Mouse (Mus musculus) megakaryocyte, embryonic 14.5 days (primary cell): ENCODE measurements around the gene Srm. TPM values are rescaled to one million over a fixed set of nuclear protein-coding genes. Genes with fewer than 3 reads are reported as not detected.

Experiments used
- H3K27me3 ChIP-seq: replicated peaks from 2 replicates; pipeline ENCODE3; 2012; ENCODE audit warnings: inconsistent platforms
- H3K36me3 ChIP-seq: replicated peaks from 2 replicates; pipeline ENCODE3; 2012; ENCODE audit warnings: low read length, inconsistent platforms, mixed read lengths
- H3K4me1 ChIP-seq: 2 replicates; pipeline ENCODE4 v1.6.1; 2012; ENCODE audit warnings: inconsistent platforms
- H3K4me3 ChIP-seq: replicated peaks from 2 replicates; pipeline ENCODE3; 2012; ENCODE audit warnings: moderate library complexity, mild to moderate bottlenecking, inconsistent platforms
- H3K9me3 ChIP-seq: 2 replicates; pipeline ENCODE4 v1.6.1; 2012; ENCODE audit warnings: inconsistent platforms
- FLI1 ChIP-seq: IDR thresholded peaks from 2 replicates; pipeline ENCODE4 v1.6.1; 2012; ENCODE audit warnings: low read length, inconsistent platforms, mixed read lengths
- GATA1 ChIP-seq: IDR thresholded peaks from 3 replicates; pipeline ENCODE4 v1.6.1; 2012; ENCODE audit warnings: mixed read lengths, low read length, inconsistent platforms, borderline replicate concordance
- polyA plus RNA-seq: library from polyadenylated mRNA; stranded (reverse); fragments of >175 nt; gene quantifications from 2 replicates; pipeline ENCODE4 v1.2.3, GENCODE M21; 2012; ENCODE audit warnings: low replicate concordance; ENCODE audit not compliant: insufficient read depth

Srm gene
- polyA plus RNA-seq, 1 experiment, result 215 TPM

- no peak for TF ChIP-seq GATA1
- TF ChIP-seq FLI1, result no peak
- peaks cover 25% of the 10 kb centered on the region for H3K4me1 ChIP-seq
- no peaks in the 10 kb centered on the region for H3K27me3 ChIP-seq
- H3K36me3 ChIP-seq, result peaks cover 82% of the 10 kb centered on the region
- H3K9me3 ChIP-seq, result peaks cover 5% of the 10 kb centered on the region; the same call in 1 of the 2 replicates
- no peak overlapping the region for H3K4me3 ChIP-seq
Observed at GRCm38 (mm10) chr4:148598826-148599225, 7.5 kb downstream of the Srm start.

- H3K27me3 ChIP-seq, result no peaks in the 10 kb centered on the region
- peaks cover 5% of the 10 kb centered on the region; the same call in 1 of the 2 replicates for H3K9me3 ChIP-seq
- peaks cover 67% of the 10 kb centered on the region for H3K36me3 ChIP-seq
- no peak overlapping the region for H3K4me3 ChIP-seq
- TF ChIP-seq FLI1, result no peak
- no peak for TF ChIP-seq GATA1
- H3K4me1 ChIP-seq, result peaks cover 28% of the 10 kb centered on the region
Observed at GRCm38 (mm10) chr4:148600316-148600715, 9.0 kb downstream of the Srm start.

GRCm38 (mm10) chr4:148601871-148602270 lies 10.6 kb downstream of the Srm start:
- peaks cover 5% of the 10 kb centered on the region; the same call in 1 of the 2 replicates for H3K9me3 ChIP-seq
- H3K27me3 ChIP-seq, result no peaks in the 10 kb centered on the region
- peaks cover 52% of the 10 kb centered on the region for H3K36me3 ChIP-seq
- H3K4me3 ChIP-seq, result no peak overlapping the region
- TF ChIP-seq FLI1 (no peak), GATA1 (no peak)
- peaks cover 28% of the 10 kb centered on the region for H3K4me1 ChIP-seq

GRCm38 (mm10) chr4:148602357-148603120 lies 11.2 kb downstream of the Srm start, which contains the start of gene Masp2:
TSS of gene Masp2 (plus strand) at chr4:148602554.
- Histone ChIP-seq H3K36me3 (peaks cover 46% of the 10 kb centered on the region), H3K4me1 (peaks cover 29% of the 10 kb centered on the region), H3K4me3 (no peak within 1 kb of the TSS), H3K9me3 (peaks cover 5% of the 10 kb centered on the region; the same call in 1 of the 2 replicates), H3K27me3 (no peaks in the 10 kb centered on the region)
- TF ChIP-seq GATA1 (no peak), FLI1 (no peak)

GRCm38 (mm10) chr4:148603376-148604139 lies 12.3 kb downstream of the Srm start:
- Histone ChIP-seq H3K4me1 (peaks cover 32% of the 10 kb centered on the region), H3K9me3 (no peaks in the 10 kb centered on the region; the same call in 1 of the 2 replicates), H3K4me3 (no peak overlapping the region), H3K36me3 (peaks cover 36% of the 10 kb centered on the region), H3K27me3 (no peaks in the 10 kb centered on the region)
- TF ChIP-seq FLI1 (no peak), GATA1 (no peak)

- TF ChIP-seq FLI1 (no peak), GATA1 (no peak)
- no peak overlapping the region for H3K4me3 ChIP-seq
- peaks cover 32% of the 10 kb centered on the region for H3K36me3 ChIP-seq
- no peaks in the 10 kb centered on the region for H3K27me3 ChIP-seq
- H3K4me1 ChIP-seq, result peaks cover 32% of the 10 kb centered on the region
- H3K9me3 ChIP-seq, result no peaks in the 10 kb centered on the region
Observed at GRCm38 (mm10) chr4:148604141-148604540, 12.8 kb downstream of the Srm start.

- Histone ChIP-seq H3K4me3 (no peak overlapping the region), H3K27me3 (no peaks in the 10 kb centered on the region), H3K36me3 (peaks cover 30% of the 10 kb centered on the region), H3K9me3 (no peaks in the 10 kb centered on the region), H3K4me1 (peaks cover 32% of the 10 kb centered on the region)
- TF ChIP-seq GATA1 (no peak), FLI1 (no peak)
Observed at GRCm38 (mm10) chr4:148604541-148605165, 13.3 kb downstream of the Srm start.

- Histone ChIP-seq H3K9me3 (no peaks in the 10 kb centered on the region), H3K36me3 (peaks cover 36% of the 10 kb centered on the region), H3K4me1 (peaks cover 25% of the 10 kb centered on the region), H3K4me3 (no peak overlapping the region), H3K27me3 (no peaks in the 10 kb centered on the region)
- no peak for TF ChIP-seq FLI1
- no peak for TF ChIP-seq GATA1
Observed at GRCm38 (mm10) chr4:148607758-148608157, 16.5 kb downstream of the Srm start.

- no peaks in the 10 kb centered on the region for H3K27me3 ChIP-seq
- no peaks in the 10 kb centered on the region for H3K9me3 ChIP-seq
- peaks cover 46% of the 10 kb centered on the region for H3K36me3 ChIP-seq
- TF ChIP-seq GATA1 (no peak), FLI1 (no peak)
- peaks cover 18% of the 10 kb centered on the region for H3K4me1 ChIP-seq
- no peak overlapping the region for H3K4me3 ChIP-seq
Observed at GRCm38 (mm10) chr4:148609805-148610204, 18.5 kb downstream of the Srm start.
